In the genomic region with DNA sequence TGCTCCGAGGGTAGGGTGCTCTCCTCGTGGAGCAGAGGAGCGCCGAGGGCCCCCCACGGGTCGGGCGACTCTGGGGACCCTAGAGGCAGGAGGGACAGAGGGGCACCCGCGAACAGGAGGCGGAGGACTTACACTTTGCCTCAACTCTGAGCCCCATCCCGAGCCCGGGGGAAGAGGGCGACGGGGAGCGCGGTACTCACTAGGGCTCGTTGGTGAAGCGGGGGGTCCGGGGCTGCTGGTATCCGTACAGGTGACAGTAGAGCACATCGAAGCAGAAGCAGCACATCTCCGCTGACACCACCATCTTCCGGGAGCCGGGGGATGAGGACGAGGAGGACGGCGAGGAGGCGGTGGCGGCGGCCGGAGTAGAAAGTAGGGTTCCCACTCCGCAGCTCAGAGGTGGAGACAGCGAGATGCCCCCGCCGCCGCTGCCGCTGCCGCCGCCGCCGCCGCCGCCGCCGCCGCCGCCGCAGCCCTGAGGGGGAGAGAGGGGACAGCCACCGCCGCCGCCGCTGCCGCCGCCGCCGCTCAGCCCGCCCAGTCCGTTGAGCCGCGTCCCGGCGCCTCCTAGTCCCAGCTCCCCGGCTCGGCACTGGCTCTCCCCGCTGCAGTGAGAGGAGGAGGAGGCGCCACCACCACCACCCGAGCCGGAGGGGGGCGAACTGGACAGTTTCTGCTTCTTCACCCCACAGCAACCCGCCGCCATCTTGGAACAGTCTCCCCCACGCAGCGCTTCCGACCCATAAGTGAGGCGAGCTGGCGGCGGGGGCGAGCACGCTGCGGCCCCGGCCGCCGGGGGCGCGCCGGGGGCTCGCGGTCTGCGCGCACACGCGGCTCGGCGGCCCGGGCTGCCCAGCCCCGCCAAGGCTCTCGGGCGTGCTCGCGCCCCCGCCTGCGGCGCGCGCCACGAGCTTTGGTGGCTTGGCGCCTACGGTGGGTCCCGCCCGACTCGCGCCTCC, we compare ENCODE assay signal across 8 mouse cellular contexts. TPM values are rescaled to one million over a fixed set of nuclear protein-coding genes. Genes with fewer than 3 reads are reported as not detected.
A peak's percentile ranks its signal among the peaks of the same experiment; 100 is the strongest.
DNase-seq lines count a peak whose midpoint lies in the region; ATAC-seq lines count a peak whose summit lies in the region.

A gene (minus strand): TSS at position 721 of the 959 bp plus-strand sequence.

- H3K36me3 ChIP-seq in embryonic facial prominence, embryonic 10.5 days (replicated peaks): no peaks in the 10 kb centered on the region
- H3K36me3 ChIP-seq in limb, embryonic 12.5 days: no peaks in the 10 kb centered on the region
- no peaks in the 10 kb centered on the region for H3K36me3 ChIP-seq in midbrain, embryonic 14.5 days (ENCODE audit: control insufficient read depth, insufficient read depth, low read length)

- peak within 1 kb of the TSS; percentile 61 for H3K4me2 ChIP-seq in limb, embryonic 12.5 days
- peak within 1 kb of the TSS; percentile 64 for H3K4me2 ChIP-seq in midbrain, embryonic 14.5 days (ENCODE audit: low read length)

- H3K27me3 ChIP-seq in embryonic facial prominence, embryonic 10.5 days (replicated peaks; ENCODE audit: low read depth, poor library complexity, severe bottlenecking): peaks cover 69% of the 10 kb centered on the region
- H3K27me3 ChIP-seq in limb, embryonic 12.5 days: peaks cover 31% of the 10 kb centered on the region
- peaks cover 5% of the 10 kb centered on the region; the same call in 1 of the 2 replicates for H3K27me3 ChIP-seq in midbrain, embryonic 14.5 days (ENCODE audit: control insufficient read depth, insufficient read depth, low read length)

- peak within 1 kb of the TSS; percentile 95 for H3K27ac ChIP-seq in embryonic facial prominence, embryonic 10.5 days (replicated peaks)
- H3K27ac ChIP-seq in limb, embryonic 12.5 days: peak within 1 kb of the TSS; percentile 91
- peak within 1 kb of the TSS; percentile 91 for H3K27ac ChIP-seq in midbrain, embryonic 14.5 days (replicated peaks; ENCODE audit: low read depth, low read length)

- no peaks in the 10 kb centered on the region for H3K9me3 ChIP-seq in embryonic facial prominence, embryonic 10.5 days
- H3K9me3 ChIP-seq in limb, embryonic 12.5 days: no peaks in the 10 kb centered on the region
- no peaks in the 10 kb centered on the region for H3K9me3 ChIP-seq in midbrain, embryonic 14.5 days (ENCODE audit: control insufficient read depth, low read length)

- ATAC-seq in granulocyte monocyte progenitor cell, adult 5-6 weeks (replicated peaks; ENCODE audit: poor library complexity, severe bottlenecking): peak; percentile 95
- peak; percentile 90 for ATAC-seq in limb, embryonic 12.5 days (ENCODE audit: insufficient number of reproducible peaks, insufficient read depth, low FRiP score, low TSS enrichment, low read depth)
- ATAC-seq in midbrain, embryonic 14.5 days (ENCODE audit: low FRiP score, low TSS enrichment): peak; percentile 91

- H3K4me3 ChIP-seq in embryonic facial prominence, embryonic 10.5 days: peak within 1 kb of the TSS; percentile 76
- H3K4me3 ChIP-seq in limb, embryonic 12.5 days (replicated peaks): peak within 1 kb of the TSS; percentile 65
- peak within 1 kb of the TSS; percentile 52 for H3K4me3 ChIP-seq in midbrain, embryonic 14.5 days (replicated peaks; ENCODE audit: low read depth, low read length)

- 0 out of 2 replicates have a peak, but pooled peaks cover 5% of the 10 kb centered on the region for H3K4me1 ChIP-seq in embryonic facial prominence, embryonic 10.5 days
- no peaks in the 10 kb centered on the region for H3K4me1 ChIP-seq in limb, embryonic 12.5 days (replicated peaks)
- H3K4me1 ChIP-seq in midbrain, embryonic 14.5 days (ENCODE audit: control insufficient read depth, insufficient read depth, low read length): no peaks in the 10 kb centered on the region

- H3K9ac ChIP-seq in limb, embryonic 12.5 days (replicated peaks): peak within 1 kb of the TSS; percentile 73
- peak within 1 kb of the TSS; percentile 74 for H3K9ac ChIP-seq in midbrain, embryonic 14.5 days (replicated peaks; ENCODE audit: low read length)

- 22% methylated on average over 108 of the region's 112 CpGs for whole genome bisulfite sequencing in embryonic facial prominence, embryonic 10.5 days
- WGBS in limb, embryonic 12.5 days: 21% methylated on average over 58 of the region's 112 CpGs
- 16% methylated on average over 70 of the region's 112 CpGs for WGBS in midbrain, embryonic 14.5 days

- peak; percentile 81 for DNase-seq in 3134 (ENCODE audit: extremely low read depth, insufficient read length, low spot score)
- DNase-seq in adrenal gland, postnatal 14 days: peak; percentile 87
- peak; percentile 83 for DNase-seq in embryonic facial prominence, embryonic 10.5 days (ENCODE audit: low spot score)
- DNase-seq in kidney, adult 11 months: peak; percentile 64
- peak; percentile 89 for DNase-seq in midbrain, embryonic 14.5 days
- peak; percentile 63 to 67 for DNase-seq in spleen, adult 18-20 months

RNA-seq across cellular contexts. Expression of the gene that starts here (rescaled TPM):
- 12.9 and 14.8 TPM in 2 replicates for total RNA-seq in adrenal gland, postnatal 14 days (2021)
- polyA plus RNA-seq in embryonic facial prominence, embryonic 10.5 days (2016; fragmentation: Nextera tagmentation; extraction: Ambion mirVana): 10.6 and 11.9 TPM in 2 replicates
- total RNA-seq in granulocyte monocyte progenitor cell, adult 5-6 weeks (2014; fragmentation: Nextera tagmentation): 13.6 and 15.9 TPM in 2 replicates
- 9.6 and 10.6 TPM in 2 replicates for total RNA-seq in granulocyte monocyte progenitor cell, adult 5-6 weeks (2017)
- polyA plus RNA-seq in limb, embryonic 12.5 days (2016; fragmentation: Nextera tagmentation; extraction: Ambion mirVana): 16.5 and 17.0 TPM in 2 replicates
- 3.8 and 6.2 TPM in 2 replicates for polyA plus RNA-seq in midbrain, embryonic 14.5 days (2014; fragmentation: Nextera tagmentation; extraction: Ambion mirVana)

Comparison
In these comparisons a context has a peak if more than half of its experiments do, and no peak if none do; other contexts are left out.
1. Peak in every context shown above with its lines: DNase-seq, ATAC-seq, H3K4me3 ChIP-seq and H3K27ac ChIP-seq.